Mouse (Mus musculus) liver (tissue): ENCODE data around the gene Ddx39.

Experiments used
- DNase-seq: peaks from one replicate; pipeline ENCODE4 v3.0.0-alpha.2; 2020; ENCODE audit warnings: mixed read lengths

Ddx39 gene

GRCm38 (mm10) chr8:83771791-83772190 is 56.8 kb downstream of the Ddx39 start:
- no peak for DNase-seq

GRCm38 (mm10) chr8:83772701-83773451 is 57.9 kb downstream of the Ddx39 start:
- peak; percentile 33 for DNase-seq

GRCm38 (mm10) chr8:83773452-83773846 is 58.5 kb downstream of the Ddx39 start:
- no peak for DNase-seq

- no peak for DNase-seq
Observed at GRCm38 (mm10) chr8:83774221-83774620, 59.2 kb downstream of the Ddx39 start.
